Mouse (Mus musculus) small intestine, adult 2 months (tissue): ENCODE measurements at regions not wholly inside any gene's neighbourhood (a gene's known extent, or its start where the extent isn't known, plus 50 kb on each side); places are given as distances from the start of the nearest gene placed in this dataset.

ENCODE experiments used
- H3K27ac ChIP-seq: fragments of 200-500 bp; 2 replicates; pipeline ENCODE4 v1.5.1; 2012; ENCODE audit warnings: low read depth, low read length, control low read depth, inconsistent platforms; ENCODE audit not compliant: insufficient read depth
- H3K27me3 ChIP-seq: fragments of 200-500 bp; 2 replicates; pipeline ENCODE4 v1.6.1; 2012; ENCODE audit warnings: mild to moderate bottlenecking, moderate library complexity, low read length, inconsistent platforms; ENCODE audit not compliant: control insufficient read depth, insufficient read depth
- H3K36me3 ChIP-seq: fragments of 200-500 bp; 2 replicates; pipeline ENCODE4 v1.6.1; 2012; ENCODE audit warnings: mild to moderate bottlenecking, low read length, control low read depth, inconsistent platforms; ENCODE audit not compliant: control insufficient read depth, insufficient read depth
- H3K4me1 ChIP-seq: fragments of 200-500 bp; 2 replicates; pipeline ENCODE4 v1.6.1; 2012; ENCODE audit warnings: low read length, inconsistent platforms, mixed read lengths; ENCODE audit not compliant: control insufficient read depth, insufficient read depth, insufficient read length
- H3K4me3 ChIP-seq: fragments of 200-500 bp; 2 replicates; pipeline ENCODE4 v1.5.1; 2012; ENCODE audit warnings: low read depth, mild to moderate bottlenecking, control low read depth, inconsistent platforms, low read length, moderate library complexity
- CTCF ChIP-seq: fragments of 200-500 bp; IDR thresholded peaks from 2 replicates; pipeline ENCODE4 v1.5.1; 2012; ENCODE audit warnings: low read depth, mild to moderate bottlenecking, control low read depth, inconsistent platforms, low read length, moderate library complexity, mixed read lengths; ENCODE audit not compliant: insufficient replicate concordance, insufficient read length; ENCODE audit errors: extremely low read depth
- POLR2A ChIP-seq: fragments of 200-500 bp; IDR thresholded peaks from 2 replicates; pipeline ENCODE4 v1.6.1; 2012; ENCODE audit warnings: low read depth, mild to moderate bottlenecking, control low read depth, inconsistent platforms, low read length, moderate library complexity
- WGBS: fragments of 180-500 bp; shearing (Covaris S2); methylation state at CpG from one replicate; pipeline ENCODE4 v1.1.7; 2018; 5-methylcytosine and 5-hydroxymethylcytosine counted together

DNA sequence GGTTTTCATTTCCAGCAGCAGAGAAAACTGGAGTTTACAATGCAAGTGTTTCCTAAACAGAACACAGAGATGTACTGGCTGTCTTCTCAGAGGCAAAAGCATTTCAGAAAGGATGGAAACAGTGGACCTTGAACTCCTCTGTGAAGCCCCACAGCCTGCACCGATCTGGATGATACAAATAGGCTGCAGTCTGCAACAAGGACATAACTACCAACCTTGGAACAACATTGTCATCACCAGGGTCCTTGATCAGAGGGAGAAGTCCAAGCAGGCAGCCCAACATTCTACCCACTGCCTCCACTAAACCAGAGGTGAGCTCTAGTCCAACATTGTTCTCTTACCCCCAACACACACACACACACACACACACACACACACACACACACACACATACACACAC lies 124.5 kb upstream of the Prok2 start:
- Histone ChIP-seq H3K36me3 (no peaks in the 10 kb centered on the region), H3K27ac (no peak overlapping the region), H3K27me3 (no peaks in the 10 kb centered on the region), H3K4me1 (peaks cover 2% of the 10 kb centered on the region; the same call in 1 of the 2 replicates), H3K4me3 (no peak overlapping the region)
- 38% methylated on average over 1 of the region's 1 CpGs for WGBS
- TF ChIP-seq POLR2A (no peak), CTCF (no peak)

DNA sequence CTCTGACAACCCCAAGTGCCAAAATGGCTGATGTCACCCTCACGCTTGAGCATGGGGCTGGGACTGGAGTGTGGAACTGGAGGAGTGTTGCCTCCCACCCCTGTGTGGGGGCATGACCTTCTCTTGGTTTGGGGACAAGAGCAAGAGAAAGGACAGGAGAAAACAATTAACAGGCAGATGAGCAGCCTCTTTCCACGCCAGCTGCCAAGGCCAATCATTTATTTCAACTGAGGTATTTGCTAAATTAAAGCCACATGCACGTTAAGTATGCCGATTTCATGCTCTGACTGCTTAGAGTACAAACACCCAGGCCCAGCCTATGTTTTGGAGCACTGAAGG lies 119.3 kb upstream of the Prok2 start:
- H3K27ac ChIP-seq, result no peak overlapping the region
- no peaks in the 10 kb centered on the region for H3K27me3 ChIP-seq
- WGBS, result 76% methylated on average over 4 of the region's 4 CpGs
- H3K4me3 ChIP-seq, result no peak overlapping the region
- H3K4me1 ChIP-seq, result peaks cover 2% of the 10 kb centered on the region; the same call in 1 of the 2 replicates
- no peaks in the 10 kb centered on the region for H3K36me3 ChIP-seq
- TF ChIP-seq CTCF (no peak), POLR2A (no peak)

DNA sequence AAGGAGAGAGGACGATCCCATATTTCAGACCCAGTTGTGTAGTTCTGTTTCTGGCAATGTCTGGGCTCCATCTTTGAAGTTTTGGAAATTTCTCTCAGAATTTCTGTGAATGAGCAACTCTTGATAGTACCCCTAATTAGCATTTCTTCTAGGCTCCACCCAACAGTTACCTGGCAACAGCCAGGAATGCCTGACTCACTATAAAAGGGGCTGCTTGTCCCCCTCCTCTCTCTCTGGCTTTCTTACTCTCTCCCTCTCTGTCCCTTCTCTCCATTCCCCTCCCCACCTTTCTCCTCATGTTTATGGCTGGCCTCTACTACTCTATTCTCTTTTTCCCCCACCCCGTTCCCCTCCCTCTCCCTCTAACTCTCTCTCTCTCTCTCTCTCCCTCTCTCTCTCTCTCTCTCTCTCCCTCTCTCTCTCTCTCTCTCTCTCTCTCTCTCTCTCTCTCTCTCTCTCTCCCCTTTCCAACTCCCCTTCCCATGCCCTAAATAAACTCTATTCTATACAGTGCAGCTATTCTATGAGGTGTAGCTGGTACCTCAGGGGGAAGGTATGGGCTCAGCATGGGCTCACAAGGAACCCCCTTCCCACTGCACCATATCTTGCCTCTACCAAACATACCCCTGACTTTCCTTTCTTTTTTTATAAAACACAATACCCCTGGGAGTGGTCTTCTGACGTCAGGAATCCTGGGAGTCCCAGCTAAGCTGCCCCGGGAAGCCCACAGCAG lies 118.7 kb upstream of the Prok2 start:
- WGBS, result 37% methylated on average over 4 of the region's 4 CpGs
- TF ChIP-seq CTCF, result no peak
- no peak for TF ChIP-seq POLR2A
- H3K36me3 ChIP-seq, result no peaks in the 10 kb centered on the region

DNA sequence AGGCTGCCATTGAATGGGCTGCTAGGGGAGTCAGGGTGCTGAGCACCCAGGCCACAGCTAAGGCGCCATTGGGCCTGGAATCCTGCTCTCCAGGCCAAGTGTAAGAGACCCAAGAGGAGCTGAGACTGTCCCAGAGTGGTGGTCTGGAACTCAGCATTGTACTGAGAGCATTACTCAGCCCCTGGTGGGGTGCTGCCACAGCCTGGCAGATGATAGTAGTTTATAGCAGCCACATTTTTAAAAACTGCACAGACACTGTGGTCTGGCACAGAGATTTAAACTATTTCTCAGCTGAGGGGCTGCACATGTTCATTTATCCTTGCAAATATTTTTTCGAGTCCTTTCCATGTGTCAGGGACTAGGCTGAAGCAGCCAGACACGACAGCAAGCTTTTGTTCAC lies 117.3 kb upstream of the Prok2 start:
- H3K4me3 ChIP-seq, result no peak overlapping the region
- 70% methylated on average over 3 of the region's 3 CpGs for WGBS
- no peak overlapping the region for H3K27ac ChIP-seq
- TF ChIP-seq CTCF (no peak), POLR2A (no peak)
- no peaks in the 10 kb centered on the region for H3K4me1 ChIP-seq
- no peaks in the 10 kb centered on the region for H3K27me3 ChIP-seq
- H3K36me3 ChIP-seq, result no peaks in the 10 kb centered on the region

More for the DNA sequence above, 118.7 kb upstream of the Prok2 start:
- H3K4me1 ChIP-seq, result no peaks in the 10 kb centered on the region; the same call in 1 of the 2 replicates
- no peaks in the 10 kb centered on the region for H3K27me3 ChIP-seq
- H3K27ac ChIP-seq, result no peak overlapping the region
- no peak overlapping the region for H3K4me3 ChIP-seq

DNA sequence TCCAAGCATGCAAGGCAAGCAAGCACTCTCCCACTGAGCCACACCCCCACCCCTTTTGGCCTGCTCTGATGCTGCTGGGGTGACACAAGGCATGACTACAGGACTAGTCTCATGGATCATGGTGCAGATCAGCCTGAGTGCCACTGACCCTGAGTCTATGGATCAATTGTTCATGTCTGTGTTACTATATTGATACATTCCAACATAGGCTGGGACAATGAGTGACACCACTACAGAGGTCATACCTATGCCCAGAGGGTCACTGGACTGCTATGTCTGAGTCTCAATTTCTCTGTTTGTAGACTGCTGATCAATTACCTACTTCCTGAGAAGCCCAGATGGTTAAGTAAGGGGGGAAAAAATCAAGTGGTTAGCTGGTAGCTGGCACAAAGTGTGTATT lies 116.5 kb upstream of the Prok2 start:
- Histone ChIP-seq H3K27me3 (no peaks in the 10 kb centered on the region), H3K4me1 (no peaks in the 10 kb centered on the region), H3K27ac (no peak overlapping the region), H3K36me3 (no peaks in the 10 kb centered on the region), H3K4me3 (no peak overlapping the region)
- TF ChIP-seq POLR2A, result no peak

DNA sequence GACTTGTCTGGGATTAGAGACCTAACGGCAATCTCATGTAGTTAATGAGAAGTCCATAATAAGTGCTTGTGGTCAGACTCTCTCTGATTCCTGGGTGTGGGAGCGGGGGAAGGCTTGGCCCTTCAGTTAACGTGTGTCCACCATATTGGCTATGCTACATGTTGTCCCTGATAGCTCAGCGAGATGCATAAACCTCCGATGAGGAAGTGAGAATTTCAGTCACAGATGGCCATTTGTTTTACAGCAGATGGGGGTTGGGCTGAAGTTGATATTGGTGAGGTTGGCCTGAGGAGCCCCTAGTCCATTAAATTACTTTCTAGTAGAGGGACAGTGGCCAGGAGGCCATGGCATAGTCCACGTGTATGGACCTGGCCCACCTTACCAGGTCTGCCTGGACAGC lies 114.6 kb upstream of the Prok2 start:
- H3K36me3 ChIP-seq, result no peaks in the 10 kb centered on the region
- no peak overlapping the region for H3K27ac ChIP-seq
- 84% methylated on average over 6 of the region's 6 CpGs for WGBS
- no peak for TF ChIP-seq CTCF
- no peak for TF ChIP-seq POLR2A
- no peak overlapping the region for H3K4me3 ChIP-seq
- no peaks in the 10 kb centered on the region for H3K27me3 ChIP-seq
- no peaks in the 10 kb centered on the region for H3K4me1 ChIP-seq

DNA sequence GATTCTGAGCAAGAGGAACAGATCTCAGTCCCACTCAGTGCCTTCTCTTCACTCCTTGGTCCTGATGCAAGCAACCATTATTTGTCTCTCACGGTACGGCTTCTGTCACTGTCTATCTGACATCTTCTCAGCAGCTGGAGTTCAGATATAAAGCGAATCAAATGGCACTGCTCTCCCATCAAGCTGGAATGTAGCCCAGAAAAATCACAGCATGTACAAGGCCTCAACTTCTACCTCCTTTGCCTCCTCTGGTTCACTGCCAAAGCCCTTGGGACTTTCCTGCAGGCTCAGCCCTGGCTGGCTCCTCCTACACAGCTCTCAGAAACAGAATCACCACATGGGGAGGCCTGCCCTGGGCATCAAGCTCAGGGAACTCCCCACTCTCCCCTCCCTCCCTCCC lies 107.1 kb upstream of the Prok2 start:
- WGBS, result 13% methylated on average over 3 of the region's 3 CpGs
- H3K4me1 ChIP-seq, result no peaks in the 10 kb centered on the region
- no peak overlapping the region for H3K27ac ChIP-seq
- H3K27me3 ChIP-seq, result no peaks in the 10 kb centered on the region
- no peak for TF ChIP-seq POLR2A
- H3K36me3 ChIP-seq, result no peaks in the 10 kb centered on the region
- H3K4me3 ChIP-seq, result no peak overlapping the region

DNA sequence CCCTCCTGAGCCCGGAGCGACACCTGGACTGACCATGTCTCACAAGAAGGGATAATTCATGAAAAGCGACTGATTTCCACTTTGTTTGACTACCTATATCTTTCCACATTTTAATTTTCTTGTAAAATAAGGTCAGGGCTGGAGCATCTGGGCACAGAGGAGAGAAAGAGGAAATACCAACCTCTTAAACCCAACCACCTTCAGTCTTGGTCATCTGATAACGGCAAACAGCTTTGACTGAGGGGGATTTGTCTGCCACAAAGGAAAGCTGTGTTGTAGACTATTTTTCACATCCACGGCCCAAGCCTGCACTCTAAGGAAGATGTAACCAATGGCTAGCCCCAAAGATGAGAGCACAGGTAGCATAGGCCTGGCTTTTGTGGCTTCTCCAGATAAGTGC lies 101.4 kb upstream of the Prok2 start:
- Histone ChIP-seq H3K27me3 (no peaks in the 10 kb centered on the region), H3K4me3 (no peak overlapping the region), H3K4me1 (no peaks in the 10 kb centered on the region), H3K27ac (no peak overlapping the region), H3K36me3 (no peaks in the 10 kb centered on the region)
- 91% methylated on average over 5 of the region's 5 CpGs for WGBS
- TF ChIP-seq CTCF (no peak), POLR2A (no peak)
